Mouse (Mus musculus) natural killer cell, adult 2 months (primary cell): ENCODE measurements around the gene Vmn1r9.
"Not testable (repeated sequence)": the region's sequence is repeated elsewhere in the genome, so short reads cannot be mapped to it uniquely, and the experiment has no call there.

Source experiments
- DNase-seq, 2 experiments: peaks; one replicate each; pipeline ENCODE4 v3.0.0; 2022; ENCODE audit warnings: low spot score in 2 of 2

Vmn1r9 gene

GRCm38 (mm10) chr6:57066487-57066886 lies at the start of gene Vmn1r9:
TSS of gene Vmn1r9 (plus strand) at chr6:57066787.
- no peak for DNase-seq

GRCm38 (mm10) chr6:57025224-57025623 lies 41.4 kb upstream of the Vmn1r9 start, which contains the start of gene Vmn1r7:
TSS of gene Vmn1r7 (minus strand) at chr6:57025324.
- DNase-seq: not testable (repeated sequence)

GRCm38 (mm10) chr6:57031984-57032383 lies 34.6 kb upstream of the Vmn1r9 start, which contains the start of gene Vmn1r8:
TSS of gene Vmn1r8 (plus strand) at chr6:57032284.
- no peak for DNase-seq

- DNase-seq: no peak
Observed at GRCm38 (mm10) chr6:57034674-57035073, 31.9 kb upstream of the Vmn1r9 start.

GRCm38 (mm10) chr6:57063730-57064129 lies 2.9 kb upstream of the Vmn1r9 start:
- no peak for DNase-seq

GRCm38 (mm10) chr6:57106358-57106757 lies 39.8 kb downstream of the Vmn1r9 start:
- no peak for DNase-seq

- no peak for DNase-seq
Observed at GRCm38 (mm10) chr6:57109154-57109553, 42.6 kb downstream of the Vmn1r9 start, which contains the start of gene Vmn1r10. TSS of gene Vmn1r10 (plus strand) at chr6:57109454.
